Mouse (Mus musculus) ES-Bruce4 (cell line): ENCODE results near the gene Plcb1. TPM values are rescaled to one million over a fixed set of nuclear protein-coding genes. Genes with fewer than 3 reads are reported as not detected.

Source experiments
- H3K27ac ChIP-seq: 2 replicates; pipeline ENCODE4 v1.5.1; 2012; ENCODE audit warnings: low read length, inconsistent platforms; ENCODE audit not compliant: insufficient read depth
- H3K27me3 ChIP-seq: 2 replicates; pipeline ENCODE4 v1.6.1; 2012; ENCODE audit warnings: mild to moderate bottlenecking, low read length, inconsistent platforms; ENCODE audit not compliant: control insufficient read depth, poor library complexity, insufficient read depth, severe bottlenecking
- H3K36me3 ChIP-seq: 2 replicates; pipeline ENCODE4 v1.6.1; 2012; ENCODE audit warnings: inconsistent platforms, mild to moderate bottlenecking, low read length, moderate library complexity; ENCODE audit not compliant: control insufficient read depth, poor library complexity, insufficient read depth, severe bottlenecking
- H3K4me1 ChIP-seq: one replicate; pipeline ENCODE4 v1.8.1; 2011; ENCODE audit warnings: low read length; ENCODE audit not compliant: control insufficient read depth, insufficient read depth
- H3K4me3 ChIP-seq: 2 replicates; pipeline ENCODE4 v1.5.1; 2011; ENCODE audit warnings: low read depth, mild to moderate bottlenecking, low read length
- H3K9ac ChIP-seq: 2 replicates; pipeline ENCODE4 v1.6.1; 2012; ENCODE audit warnings: low read depth, mild to moderate bottlenecking, inconsistent platforms; ENCODE audit not compliant: poor library complexity, severe bottlenecking
- H3K9me3 ChIP-seq: replicated peaks from 2 replicates; pipeline ENCODE4 v1.6.1; 2012; ENCODE audit warnings: mild to moderate bottlenecking, low read length, inconsistent platforms; ENCODE audit not compliant: control insufficient read depth, poor library complexity, insufficient read depth, severe bottlenecking
- CTCF ChIP-seq: IDR thresholded peaks from one replicate; pipeline ENCODE4 v1.8.1; 2011; ENCODE audit warnings: low read depth, low read length
- EP300 ChIP-seq: IDR thresholded peaks from 2 replicates; pipeline ENCODE4 v1.6.1; 2011; ENCODE audit warnings: low read depth, low read length; ENCODE audit not compliant: insufficient read depth
- POLR2A ChIP-seq: IDR thresholded peaks from one replicate; pipeline ENCODE4 v1.8.1; 2011; ENCODE audit warnings: low read length; ENCODE audit not compliant: insufficient read depth
- polyA plus RNA-seq: library from polyadenylated mRNA; stranded (reverse); fragments of >200 nt; gene quantifications from 2 replicates; pipeline ENCODE4 v1.2.4, GENCODE M21; 2011; ENCODE audit warnings: low read depth; ENCODE audit not compliant: missing spikeins, insufficient read depth, insufficient read length

Gene Plcb1
- polyA plus RNA-seq, 1 experiment, result 0.19 TPM

DNA sequence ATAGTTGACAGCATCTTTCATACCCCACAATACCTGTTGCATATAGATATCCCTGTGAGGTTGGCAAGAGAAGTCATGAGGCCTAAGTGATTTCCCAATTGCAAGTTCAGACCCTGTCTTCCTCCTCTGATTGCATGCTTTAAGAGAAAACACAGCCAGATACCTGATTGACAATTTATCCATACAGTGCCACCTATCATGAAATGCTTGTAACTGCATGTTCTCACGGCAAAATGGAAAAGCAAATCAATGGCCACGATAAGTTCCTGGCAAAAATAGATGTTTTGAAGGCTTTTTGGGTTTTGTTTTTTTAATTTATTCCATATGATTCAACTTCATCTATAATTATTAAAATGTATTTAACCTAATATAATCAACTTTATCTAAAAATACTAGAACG lies 497.9 kb downstream of the Plcb1 start:
- no peak overlapping the region for H3K27ac ChIP-seq
- H3K9me3 ChIP-seq, result no peaks in the 10 kb centered on the region
- no peak overlapping the region for H3K4me3 ChIP-seq
- TF ChIP-seq EP300, result no peak
- TF ChIP-seq CTCF, result no peak
- no peaks in the 10 kb centered on the region for H3K4me1 ChIP-seq
- no peak overlapping the region for H3K9ac ChIP-seq
- no peaks in the 10 kb centered on the region for H3K27me3 ChIP-seq
- no peaks in the 10 kb centered on the region for H3K36me3 ChIP-seq

DNA sequence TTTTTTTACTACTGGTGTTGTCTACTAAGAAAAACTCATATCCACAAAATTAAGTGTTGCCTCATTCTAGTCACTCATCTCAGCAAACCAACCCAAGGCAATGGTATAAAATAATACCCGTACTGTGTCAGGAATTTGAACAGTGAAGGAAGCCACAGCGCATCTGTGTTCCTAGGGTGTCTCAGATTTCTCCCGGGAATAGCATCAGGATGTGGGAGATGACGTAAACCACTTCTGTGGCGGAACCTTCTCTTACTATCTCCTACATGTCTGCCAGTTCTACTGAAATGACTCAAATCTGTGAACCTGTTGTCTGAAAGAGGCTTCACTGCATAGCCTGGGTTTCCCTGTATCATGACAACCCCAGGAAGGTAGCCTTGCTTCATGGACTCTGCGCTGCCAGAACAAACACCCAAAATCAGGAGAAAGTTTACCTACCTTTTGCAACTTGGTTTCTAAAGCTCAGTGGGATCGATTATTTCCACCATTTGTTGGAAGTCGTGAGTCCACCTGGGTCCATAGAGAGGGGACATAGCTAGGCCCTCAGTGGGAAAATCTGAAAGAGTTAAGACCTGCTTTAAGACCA lies 510.4 kb downstream of the Plcb1 start:
- no peaks in the 10 kb centered on the region for H3K36me3 ChIP-seq
- H3K9me3 ChIP-seq, result no peaks in the 10 kb centered on the region
- no peaks in the 10 kb centered on the region for H3K4me1 ChIP-seq
- no peak overlapping the region for H3K4me3 ChIP-seq
- TF ChIP-seq POLR2A, result no peak
- no peak for TF ChIP-seq EP300
- no peak for TF ChIP-seq CTCF
- no peaks in the 10 kb centered on the region for H3K27me3 ChIP-seq
- no peak overlapping the region for H3K27ac ChIP-seq
- no peak overlapping the region for H3K9ac ChIP-seq

DNA sequence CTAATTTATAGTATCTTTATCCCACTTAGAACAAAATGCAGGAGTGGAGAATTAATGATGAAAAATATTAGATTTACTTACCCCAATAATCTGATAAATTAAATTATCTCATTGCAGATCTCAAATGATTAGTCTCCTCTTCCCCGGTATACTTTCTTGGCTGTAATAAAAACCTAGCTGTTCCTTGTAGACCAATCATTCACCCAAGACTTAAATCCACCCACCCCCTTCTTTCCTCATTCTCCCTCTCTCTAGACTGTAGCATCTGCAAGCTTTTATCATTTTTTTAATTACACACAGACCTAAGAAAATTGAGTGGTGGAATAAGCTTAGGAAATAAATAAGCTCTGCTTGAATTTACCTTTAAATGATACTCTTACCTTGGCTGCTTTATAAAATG lies 514.6 kb downstream of the Plcb1 start:
- TF ChIP-seq CTCF (no peak), EP300 (no peak), POLR2A (no peak)

DNA sequence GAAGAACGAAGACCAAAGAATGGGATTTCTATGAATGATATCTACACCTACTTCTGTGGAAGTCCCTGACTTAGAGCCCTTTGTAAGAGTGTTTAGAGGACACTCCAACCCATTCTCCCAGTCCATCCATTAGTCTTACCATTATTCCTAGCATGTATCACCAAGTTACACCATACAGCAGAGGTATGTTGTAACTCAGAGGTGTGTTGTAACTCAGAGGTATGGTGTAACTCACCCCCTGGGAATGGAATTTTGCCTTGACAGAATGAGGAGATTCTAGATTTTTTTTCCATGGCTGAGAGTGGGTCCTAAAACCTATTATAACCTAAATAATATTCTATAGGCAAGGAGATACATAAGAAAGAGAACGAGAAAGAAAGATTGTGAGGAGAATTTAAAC lies 516.6 kb downstream of the Plcb1 start:
- Histone ChIP-seq H3K4me3 (no peak overlapping the region), H3K9ac (no peak overlapping the region), H3K36me3 (no peaks in the 10 kb centered on the region), H3K4me1 (no peaks in the 10 kb centered on the region), H3K9me3 (no peaks in the 10 kb centered on the region), H3K27me3 (no peaks in the 10 kb centered on the region), H3K27ac (no peak overlapping the region)
- TF ChIP-seq CTCF, result no peak
- TF ChIP-seq POLR2A, result no peak
- no peak for TF ChIP-seq EP300

More for the DNA sequence above, 514.6 kb downstream of the Plcb1 start:
- no peaks in the 10 kb centered on the region for H3K9me3 ChIP-seq
- H3K4me3 ChIP-seq, result no peak overlapping the region
- H3K4me1 ChIP-seq, result no peaks in the 10 kb centered on the region
- no peaks in the 10 kb centered on the region for H3K27me3 ChIP-seq
- H3K36me3 ChIP-seq, result no peaks in the 10 kb centered on the region
- H3K27ac ChIP-seq, result no peak overlapping the region
- no peak overlapping the region for H3K9ac ChIP-seq

DNA sequence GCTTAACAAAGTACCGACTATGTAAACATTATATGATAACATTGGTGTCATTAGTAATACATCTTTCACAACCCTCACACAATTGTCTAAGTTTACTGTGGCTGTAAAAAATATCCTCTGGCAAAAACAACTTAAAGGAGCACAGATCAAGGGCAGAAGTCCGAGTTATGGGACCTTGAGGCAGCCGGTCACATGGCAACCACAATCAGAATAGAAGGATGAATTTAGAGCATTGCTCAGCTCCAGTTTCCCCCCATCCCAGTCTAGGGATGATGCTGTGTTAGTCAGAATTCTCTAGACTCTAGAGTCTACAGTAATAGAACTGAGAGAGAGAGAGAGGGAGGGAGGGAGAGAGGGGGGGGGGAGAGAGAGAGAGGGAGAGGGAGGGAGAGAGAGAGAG lies 519.3 kb downstream of the Plcb1 start:
- Histone ChIP-seq H3K4me3 (no peak overlapping the region), H3K4me1 (no peaks in the 10 kb centered on the region), H3K27ac (no peak overlapping the region), H3K9ac (no peak overlapping the region), H3K9me3 (no peaks in the 10 kb centered on the region), H3K27me3 (no peaks in the 10 kb centered on the region), H3K36me3 (no peaks in the 10 kb centered on the region)
- TF ChIP-seq EP300 (no peak), POLR2A (no peak), CTCF (no peak)

DNA sequence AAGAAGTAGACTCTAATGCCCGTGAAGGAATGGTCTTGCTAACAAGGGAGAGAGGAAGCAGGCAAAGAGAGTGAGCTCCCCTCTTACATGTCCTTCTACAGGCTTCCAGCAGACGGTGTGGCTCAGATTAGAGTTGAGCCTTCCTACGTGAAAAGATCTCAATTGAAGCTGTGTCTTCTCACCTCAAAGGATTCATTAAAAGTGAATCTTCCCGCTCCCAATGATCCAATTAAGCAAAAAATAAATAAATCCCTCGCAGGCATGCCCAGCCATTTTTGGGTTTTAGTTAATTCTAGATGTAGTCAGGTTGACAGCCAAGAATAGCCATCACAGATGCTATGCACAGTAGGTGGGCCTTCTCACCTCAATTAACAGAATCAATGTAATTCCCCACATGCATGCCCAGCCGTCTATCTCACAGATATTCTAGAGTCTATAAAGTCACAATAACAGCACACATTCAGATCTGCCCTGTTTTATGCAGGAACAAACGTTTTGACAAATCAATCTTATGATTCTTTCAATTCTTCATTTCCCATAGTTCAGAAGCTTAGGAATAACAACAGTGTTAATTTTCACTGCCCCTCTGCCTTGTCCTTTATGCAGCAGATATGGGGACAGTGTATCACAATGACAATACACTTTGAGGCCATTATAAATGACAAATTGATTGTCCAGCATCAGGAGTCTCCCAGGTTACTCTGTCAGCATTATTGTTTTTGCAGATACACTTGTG lies 520.0 kb downstream of the Plcb1 start:
- Histone ChIP-seq H3K27ac (no peak overlapping the region), H3K4me1 (no peaks in the 10 kb centered on the region), H3K4me3 (no peak overlapping the region), H3K9me3 (no peaks in the 10 kb centered on the region), H3K27me3 (no peaks in the 10 kb centered on the region), H3K9ac (no peak overlapping the region), H3K36me3 (no peaks in the 10 kb centered on the region)
- TF ChIP-seq CTCF, result no peak
- TF ChIP-seq EP300, result no peak
